Mouse (Mus musculus) lung, postnatal 0 days (tissue): ENCODE results near the gene Rdh16f1.

Experiments
- CTCF ChIP-seq: IDR thresholded peaks from 2 replicates; pipeline ENCODE4 v1.5.1; 2016; ENCODE audit warnings: antibody characterized with exemption, mild to moderate bottlenecking
- EP300 ChIP-seq: IDR thresholded peaks from 2 replicates; pipeline ENCODE4 v1.6.1; 2016; ENCODE audit warnings: antibody characterized with exemption, mild to moderate bottlenecking, control low read depth

GRCm38 (mm10) chr10:127738151-127738882 is 21.3 kb upstream of the Rdh16f1 start:
- TF ChIP-seq EP300, result no peak
- TF ChIP-seq CTCF, result peak; percentile 80
